Mouse (Mus musculus): ENCODE measurements at regions not wholly inside any gene's neighbourhood (a gene's known extent, or its start where the extent isn't known, plus 50 kb on each side); places are given as distances from the start of the nearest gene placed in this dataset.
A peak's percentile ranks its signal among the peaks of the same experiment; 100 is the strongest.

DNA sequence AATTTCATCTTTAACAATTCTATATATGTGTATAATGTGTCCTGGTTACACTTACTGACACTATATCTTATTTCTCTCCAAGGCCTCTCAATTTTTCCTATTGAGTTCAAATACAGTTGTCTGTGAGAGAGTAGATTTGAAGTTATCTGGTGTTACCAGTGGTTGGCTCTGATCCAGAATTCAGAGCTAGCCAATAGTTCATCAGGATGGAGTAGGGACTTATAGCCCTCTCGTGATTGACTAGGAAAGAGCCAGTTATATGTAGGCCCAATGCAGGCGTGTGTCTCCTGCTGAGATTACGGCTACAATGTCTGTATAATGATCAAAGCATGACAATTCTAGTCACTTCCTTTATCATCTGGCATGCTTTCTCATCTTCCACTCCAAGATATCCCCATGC, 1241.0 kb upstream of the Zeb2 start:
- no peak for DNase-seq

DNA sequence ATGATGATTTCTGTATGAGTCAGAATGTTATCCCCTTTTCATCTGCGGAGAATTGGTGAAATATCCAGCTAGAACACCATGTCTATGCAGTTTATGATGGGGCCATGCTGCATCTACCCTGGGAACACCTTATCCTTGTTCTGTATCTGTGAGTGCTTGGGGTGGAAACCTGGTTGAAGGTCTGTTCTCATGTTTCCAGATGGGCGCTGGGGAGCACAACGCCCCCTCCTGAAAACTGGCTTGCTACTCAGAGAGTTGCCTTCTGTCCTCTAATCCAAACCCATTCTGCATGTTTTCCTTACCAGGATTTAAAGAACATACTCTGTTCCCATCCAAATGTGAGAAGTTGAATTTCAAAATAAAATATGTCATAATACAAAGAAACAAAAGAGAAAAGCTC, 1239.5 kb upstream of the Zeb2 start:
- no peak for DNase-seq

DNA sequence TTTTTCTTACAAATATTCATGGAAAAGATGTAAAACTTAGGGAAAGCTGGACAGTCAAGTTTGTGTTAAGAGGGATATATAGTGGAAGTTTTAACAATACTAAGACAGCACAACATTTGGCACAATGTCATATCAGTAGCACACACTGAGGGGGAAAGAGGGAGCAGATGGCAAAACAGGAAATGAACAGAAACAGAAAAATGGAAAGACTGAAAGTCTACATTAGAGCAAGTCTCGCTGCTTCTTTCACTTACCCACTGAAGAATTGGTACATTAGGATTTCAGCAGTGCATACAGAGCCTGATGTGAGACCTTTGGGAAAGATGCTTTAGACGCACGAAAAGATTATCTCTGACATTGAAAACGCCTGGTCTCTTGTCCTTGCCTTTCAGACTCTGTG, 1223.5 kb upstream of the Zeb2 start:
- DNase-seq, result no peak

DNA sequence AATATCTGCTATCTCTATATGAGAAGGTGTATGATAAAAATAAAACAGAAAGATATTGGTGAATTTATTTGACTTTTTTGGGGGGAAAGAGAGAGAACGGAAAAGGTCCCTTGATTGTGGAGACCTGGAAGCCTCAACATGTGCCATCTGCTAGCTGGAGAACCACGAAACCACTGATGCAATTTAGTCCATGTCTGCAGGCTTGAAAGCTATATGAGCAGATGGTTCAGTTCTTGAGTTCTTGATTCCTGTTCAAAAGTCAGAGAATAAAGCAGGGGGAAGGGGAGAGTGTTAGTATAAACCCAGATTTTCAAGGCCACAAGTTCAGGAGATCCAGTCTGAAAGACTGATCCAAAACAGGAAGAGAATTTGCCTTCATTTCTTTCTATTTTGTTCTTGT, 1199.5 kb upstream of the Zeb2 start:
- DNase-seq, result no peak

DNA sequence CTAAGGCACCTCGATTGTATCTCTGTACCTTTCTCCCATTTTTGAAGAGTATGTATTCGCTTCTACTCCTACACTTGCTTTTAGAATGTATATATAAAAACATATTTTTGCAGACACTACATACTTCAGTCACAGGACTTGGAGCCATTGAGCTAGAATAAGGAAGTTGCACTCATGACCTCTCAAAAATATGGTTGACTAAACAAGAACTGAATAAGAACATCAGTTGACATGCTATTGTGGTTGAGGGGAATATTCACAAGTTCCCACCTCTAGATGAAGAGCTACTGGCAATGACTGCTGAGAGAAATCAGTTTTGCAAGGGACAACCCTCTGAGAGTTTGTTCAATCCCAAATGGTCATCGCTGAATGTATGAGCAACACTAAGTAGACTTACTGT, 1198.0 kb upstream of the Zeb2 start:
- no peak for DNase-seq

DNA sequence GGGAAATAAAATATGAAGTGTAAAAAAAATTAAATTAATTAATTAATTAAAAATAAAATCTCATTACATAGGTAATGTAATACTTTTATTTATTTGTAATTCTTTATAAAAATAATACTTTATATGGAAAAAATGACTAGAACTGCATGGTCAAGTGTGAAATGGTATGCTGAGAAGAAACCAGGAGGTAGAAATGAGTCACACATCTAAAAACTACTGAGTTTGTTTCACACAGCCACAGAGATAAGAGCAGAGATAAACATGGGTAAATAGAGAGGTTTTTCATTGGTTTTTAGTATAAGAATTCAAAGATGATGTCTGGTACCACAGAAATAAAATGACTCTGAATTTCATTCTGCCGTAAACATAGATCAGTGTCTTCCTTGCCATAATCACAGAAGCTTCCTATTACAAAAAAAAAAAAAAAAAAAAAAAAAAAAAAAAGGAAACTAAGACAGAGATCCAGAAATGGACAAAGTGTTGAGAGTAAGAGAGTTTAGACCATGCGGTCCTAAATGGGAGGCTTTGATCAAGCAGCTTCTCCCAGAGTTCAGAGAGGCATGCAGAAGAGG, 1190.5 kb upstream of the Zeb2 start:
- DNase-seq, result no peak

DNA sequence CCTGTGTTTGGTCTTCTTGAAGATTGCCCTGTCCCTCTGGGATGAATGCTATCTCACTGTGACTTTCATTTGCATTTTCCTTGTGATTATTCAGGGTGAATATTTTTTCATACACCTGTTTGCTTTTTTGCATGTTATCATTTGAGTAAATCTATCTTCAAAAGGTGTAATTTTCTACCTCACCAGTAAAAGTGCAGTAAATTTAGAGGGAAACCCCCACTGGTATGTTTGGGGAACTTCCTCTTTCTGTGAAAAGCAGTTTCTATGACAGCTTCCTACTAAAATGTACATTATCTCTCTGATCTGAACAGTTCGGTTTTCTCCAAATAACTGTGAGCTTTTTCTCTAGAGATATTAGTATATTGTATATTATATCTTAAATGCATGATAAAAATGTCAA, 1185.4 kb upstream of the Zeb2 start:
- DNase-seq, result no peak

DNA sequence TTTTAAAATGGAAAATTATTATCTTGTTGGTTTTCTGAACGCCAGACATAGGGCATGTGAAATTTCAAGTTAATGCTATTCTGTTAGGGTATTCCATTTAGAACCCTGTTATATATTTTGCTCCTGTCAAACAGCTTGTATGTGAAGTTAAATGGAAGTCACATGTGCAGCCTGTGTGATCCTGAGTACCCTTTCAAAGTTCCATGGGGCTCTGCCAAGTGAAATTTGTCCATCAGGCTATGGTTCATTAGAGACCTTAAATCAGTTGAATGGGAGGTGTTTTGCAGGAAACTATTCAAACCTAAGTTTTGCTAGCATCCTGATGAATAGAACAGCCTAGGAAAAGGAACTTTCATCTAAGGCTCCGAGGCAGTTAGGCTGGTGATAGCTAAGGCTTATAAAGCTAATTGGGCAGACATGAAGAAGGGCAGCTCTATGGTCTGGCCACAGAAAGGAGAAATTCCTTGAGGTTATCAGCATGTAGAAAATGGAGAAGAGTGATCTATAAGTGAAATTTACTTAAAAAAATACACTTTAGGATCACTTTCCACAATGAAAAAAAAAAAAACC, 1180.2 kb upstream of the Zeb2 start:
- DNase-seq, result peak; percentile 22 to 43

DNA sequence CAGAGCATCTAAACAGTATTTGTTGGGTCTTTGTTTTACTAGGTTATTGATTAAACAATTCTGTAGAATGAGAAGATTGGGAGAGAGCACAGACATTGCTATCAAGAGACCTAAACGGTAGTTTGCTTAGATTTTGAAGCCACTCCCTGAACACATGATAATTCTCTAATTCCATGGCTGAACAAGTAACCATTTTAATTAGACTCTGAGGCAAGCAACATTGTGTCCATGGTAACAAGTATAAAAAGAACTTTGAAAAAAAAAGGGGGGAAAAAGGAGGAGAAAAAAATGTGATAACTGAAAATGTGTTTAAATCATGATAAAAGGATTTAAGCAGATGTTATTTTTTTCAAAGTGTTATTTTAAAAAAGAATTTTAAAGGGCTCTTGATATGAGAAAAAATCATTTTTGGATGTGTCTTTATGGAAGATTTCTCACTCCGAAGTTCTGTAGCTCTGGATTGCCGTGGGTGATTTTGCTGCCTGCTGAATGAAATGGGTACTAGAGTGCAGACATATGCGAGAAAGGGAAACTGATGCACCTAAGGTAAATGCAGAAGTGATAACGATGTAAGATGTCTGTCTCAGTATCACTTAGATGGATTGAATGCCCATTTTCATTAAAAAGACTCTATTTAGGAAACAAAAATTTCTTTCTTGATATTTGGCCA, 1166.9 kb upstream of the Zeb2 start:
- no peak for DNase-seq

DNA sequence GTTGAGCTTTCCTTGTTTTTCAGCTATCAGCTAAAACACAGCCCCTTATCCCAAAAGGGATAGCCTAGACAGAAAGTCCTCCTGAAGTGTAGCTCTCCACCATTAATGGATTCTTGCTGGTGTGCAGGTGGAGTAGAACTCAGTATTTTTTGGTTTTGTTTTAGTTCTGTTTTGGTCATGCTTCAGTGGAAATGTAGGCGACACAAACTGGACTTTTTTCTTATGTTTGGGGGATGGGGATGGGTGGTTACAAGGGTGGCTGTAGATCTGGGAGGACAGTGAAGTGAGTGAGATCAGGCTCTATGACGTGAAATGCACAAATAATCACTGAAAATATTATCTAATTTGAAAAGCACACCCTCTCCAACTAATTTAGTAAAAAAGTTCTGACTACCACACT, 1163.6 kb upstream of the Zeb2 start:
- no peak for DNase-seq

DNA sequence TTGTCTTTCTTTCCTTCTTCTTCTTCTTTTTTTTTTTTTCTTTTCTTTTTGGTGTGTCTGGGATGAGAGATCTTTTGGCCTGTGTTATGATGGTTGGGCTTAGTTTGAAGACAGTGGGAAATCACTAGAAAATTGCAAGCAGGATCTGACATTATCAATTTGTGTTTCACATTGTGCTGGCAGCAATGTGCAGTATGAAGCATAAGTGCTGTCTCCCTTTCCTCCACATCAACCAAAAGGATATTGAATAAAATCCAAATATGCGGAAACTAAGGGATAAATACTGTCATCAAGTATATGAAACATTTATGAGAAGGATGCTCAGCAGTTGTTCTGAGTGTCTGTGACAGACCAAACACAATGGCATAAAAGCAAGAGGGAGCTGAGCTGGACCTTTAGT, 1144.4 kb upstream of the Zeb2 start:
- DNase-seq, result no peak

DNA sequence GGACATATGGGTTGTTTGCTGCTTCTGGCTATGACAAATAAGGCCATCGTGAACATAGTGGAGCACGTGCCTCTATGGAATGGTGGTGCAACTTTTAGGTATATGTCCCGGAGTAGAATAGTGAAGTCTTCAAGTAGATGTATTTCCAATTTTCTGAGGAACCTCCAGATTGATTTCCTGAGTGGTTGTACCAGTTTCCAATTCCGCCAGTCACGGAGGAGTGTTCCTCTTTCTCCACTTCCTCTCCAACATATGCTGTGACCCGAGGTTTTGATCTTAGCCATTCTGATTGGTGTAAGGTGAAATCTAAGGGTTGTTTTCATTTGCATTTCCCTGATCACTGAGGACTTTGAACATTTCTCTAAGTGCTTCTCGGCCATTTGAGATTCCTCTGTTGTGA, 1134.4 kb upstream of the Zeb2 start:
- DNase-seq, result no peak

DNA sequence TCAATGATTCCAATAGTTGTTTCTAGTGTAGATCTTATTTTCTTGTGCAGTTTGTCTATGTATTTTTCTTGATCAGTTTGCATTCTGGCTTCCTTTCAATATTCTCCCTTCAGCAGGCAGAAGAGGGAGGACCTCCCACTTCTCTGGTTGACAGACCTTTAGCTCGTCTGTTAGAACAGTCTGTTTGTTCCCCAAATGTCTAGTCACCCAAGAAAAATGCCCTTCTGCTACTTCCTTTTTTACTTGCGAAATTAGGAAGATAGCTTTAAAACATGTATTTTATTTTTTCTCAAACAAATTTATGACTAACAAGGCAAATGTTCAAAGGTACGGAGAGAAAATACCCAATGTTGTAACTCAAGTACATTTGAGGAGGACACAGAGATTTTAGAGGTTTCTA, 1128.5 kb upstream of the Zeb2 start:
- no peak for DNase-seq

DNA sequence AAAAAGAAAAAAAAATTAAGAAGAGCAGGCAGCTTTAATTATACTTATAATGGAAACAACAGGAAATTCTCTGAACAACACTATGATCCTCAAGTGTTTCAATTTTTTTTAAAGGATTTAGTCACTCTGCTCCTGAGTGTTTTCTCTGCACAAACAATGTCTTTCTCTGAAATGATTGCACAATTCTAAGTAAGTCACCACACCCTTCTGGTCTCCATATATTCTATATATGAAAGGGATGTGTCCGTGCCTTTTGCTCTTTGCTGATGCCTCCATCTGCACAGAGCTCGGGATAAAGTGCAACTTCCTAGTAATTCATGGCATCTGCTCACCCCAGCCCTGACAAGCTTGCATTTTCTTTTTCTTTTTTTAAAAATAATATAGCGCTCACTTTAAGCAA, 1127.5 kb upstream of the Zeb2 start:
- DNase-seq, result no peak

DNA sequence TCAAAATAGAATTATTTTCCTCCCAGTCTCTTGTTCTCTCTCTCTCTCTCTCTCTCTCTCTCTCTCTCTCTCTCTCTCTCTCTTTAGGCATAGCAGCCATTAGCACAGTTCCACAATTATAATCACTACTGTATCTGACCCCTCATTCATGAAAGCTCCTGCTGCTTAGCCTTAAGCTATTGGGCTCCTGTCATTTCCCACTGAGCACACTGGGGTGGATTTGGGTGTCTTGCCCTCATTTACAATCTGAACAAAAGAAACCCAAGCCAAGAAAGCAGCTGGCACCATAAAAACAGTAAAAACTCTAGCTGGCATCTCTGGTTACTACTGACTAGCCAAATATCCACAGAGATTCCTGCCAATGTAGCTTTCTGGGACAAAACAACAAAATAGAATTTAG, 1125.6 kb upstream of the Zeb2 start:
- no peak for DNase-seq

DNA sequence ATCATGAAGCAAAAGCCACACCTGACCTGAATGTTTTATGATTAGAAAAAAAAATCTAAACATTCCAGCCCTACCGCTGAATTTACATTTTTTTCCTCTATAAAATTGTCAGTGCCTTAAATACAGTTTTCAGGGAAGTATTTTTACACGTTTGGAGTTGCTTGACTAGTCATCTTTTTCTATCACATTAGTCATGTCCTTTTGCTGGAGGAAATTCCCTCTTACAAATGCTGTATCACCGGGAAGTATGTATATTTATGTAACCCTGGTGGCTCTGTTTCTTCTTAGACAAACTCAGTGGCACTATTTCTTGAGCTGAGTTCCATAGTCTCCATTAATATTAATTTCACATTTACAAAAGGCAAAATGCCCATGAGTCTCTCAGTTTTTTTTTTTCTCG, 1122.7 kb upstream of the Zeb2 start:
- no peak for DNase-seq

DNA sequence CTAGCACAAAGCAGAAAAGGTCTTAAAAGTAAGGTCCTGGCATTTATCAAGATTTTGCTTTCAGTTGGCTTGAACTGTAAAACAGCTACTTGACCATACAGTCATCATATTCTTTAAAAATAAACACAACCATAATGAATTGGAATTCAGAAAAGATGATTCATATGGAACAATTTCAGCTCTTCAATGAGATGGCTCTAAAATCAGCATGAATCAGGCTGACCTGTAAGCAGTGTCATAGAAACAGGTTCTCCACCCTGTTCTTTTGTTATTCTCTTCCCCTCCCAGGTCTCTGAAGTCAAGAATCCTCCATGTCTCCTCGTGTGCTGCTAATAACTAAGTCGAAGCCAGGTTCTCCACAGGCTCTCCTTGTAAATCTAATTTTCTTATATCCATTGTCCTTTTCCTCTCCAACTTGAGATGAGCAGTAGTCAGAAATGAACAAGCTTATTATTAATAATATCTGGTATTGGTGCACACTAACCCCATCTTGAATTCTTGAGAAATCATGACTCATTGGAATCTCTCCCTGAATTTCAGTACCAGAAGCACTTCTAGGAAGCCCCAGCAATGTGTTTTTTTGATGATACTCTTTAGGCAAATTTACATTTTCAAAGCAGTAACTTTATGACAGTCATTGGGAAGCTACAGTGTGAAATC, 1113.7 kb upstream of the Zeb2 start:
- DNase-seq, result no peak

DNA sequence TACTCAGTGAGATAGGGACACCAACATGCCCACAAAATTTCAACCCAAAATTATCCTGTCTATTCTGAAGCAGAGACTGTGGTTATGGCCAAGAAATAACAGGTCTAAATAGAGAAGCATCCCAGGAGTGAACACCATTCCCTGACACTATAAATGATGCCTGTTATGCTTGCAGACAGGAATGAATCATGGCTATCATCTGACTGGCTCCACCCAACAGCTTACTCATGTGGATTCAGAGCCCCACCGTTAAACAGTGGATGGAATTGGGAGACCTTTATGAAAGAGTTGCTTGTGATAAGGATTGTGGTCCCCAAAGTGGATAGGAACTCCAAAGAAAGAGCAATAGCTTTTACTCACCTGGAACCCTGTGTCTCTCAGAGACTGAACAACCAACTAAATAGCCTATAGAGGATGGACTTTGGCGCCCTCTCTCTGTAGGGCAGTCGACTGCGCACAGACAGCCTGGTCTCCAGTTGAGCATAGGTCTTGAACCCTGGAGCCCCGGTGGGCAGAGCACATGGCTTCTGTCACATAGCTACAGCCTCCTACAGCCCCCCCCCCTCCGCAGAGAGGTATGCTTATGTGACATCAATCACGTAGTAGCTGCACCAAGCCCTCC, 1101.3 kb upstream of the Zeb2 start:
- peak in 1 of 2 experiments; percentile 41 for DNase-seq

DNA sequence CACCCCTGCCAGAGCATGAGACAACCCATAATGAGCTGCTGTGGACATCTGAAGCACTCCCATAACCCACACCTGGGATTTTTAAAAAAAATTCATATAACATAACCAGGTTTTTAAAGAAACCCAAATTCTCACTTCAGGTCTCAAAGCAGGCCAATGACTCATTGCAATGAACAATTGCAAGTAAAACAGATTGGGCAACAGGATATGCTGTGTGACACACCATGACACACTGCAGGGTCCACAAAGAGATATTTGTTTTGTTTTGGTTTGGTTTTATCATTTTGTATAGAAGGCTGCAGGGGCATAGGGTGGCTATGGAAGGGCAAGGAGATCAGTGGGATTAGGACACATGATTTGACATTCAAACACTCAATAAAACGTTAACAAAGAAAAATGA, 1082.1 kb upstream of the Zeb2 start:
- DNase-seq, result no peak

DNA sequence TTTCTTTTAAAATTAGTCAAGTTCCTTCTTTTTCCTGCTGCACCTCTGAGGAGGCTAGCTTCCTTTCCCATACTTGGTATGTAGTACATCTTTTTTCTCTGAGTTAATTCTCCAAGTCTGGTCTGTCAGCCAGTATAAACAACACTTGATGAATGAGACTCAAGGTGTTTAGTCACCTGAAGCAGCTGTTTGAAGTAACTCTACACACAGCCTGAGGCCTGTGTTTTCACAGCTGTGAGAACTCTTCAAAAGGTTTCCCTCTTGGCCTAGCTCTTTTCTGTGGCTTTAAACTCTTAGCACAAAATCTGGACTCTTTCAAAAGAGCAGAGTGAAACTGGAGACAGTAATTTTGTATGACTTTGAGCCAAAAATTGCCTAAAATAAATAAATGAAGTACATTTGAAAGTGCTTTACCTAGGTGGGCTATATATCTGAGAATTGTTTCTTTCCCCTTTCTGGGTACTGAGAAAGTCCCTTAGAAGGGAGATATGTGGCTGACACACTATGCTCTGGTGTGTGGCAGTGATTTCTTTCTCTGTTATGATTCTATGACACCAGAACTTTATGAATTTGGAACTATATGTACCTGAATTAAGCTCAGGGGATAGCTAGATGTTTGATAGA, 1070.2 kb upstream of the Zeb2 start:
- no peak for DNase-seq

DNA sequence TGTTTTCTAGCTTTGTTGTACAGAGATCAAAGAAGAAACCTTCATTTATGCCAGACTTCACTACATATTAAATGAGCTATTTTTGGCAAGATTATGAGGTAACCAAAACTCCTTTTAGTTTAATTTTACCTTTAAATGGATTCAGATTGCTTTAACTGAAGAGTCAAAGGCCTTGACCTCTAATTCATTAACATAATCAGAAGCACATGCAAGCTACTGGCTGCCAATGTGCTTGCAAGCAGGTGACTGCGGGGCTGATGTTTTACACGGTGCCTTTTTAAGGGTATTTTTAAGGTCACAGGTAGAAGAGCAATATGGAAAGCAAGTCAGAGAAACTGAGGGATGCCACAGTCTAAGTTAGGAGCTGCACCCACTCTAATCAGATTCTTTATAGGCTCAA, 1066.0 kb upstream of the Zeb2 start:
- no peak for DNase-seq

DNA sequence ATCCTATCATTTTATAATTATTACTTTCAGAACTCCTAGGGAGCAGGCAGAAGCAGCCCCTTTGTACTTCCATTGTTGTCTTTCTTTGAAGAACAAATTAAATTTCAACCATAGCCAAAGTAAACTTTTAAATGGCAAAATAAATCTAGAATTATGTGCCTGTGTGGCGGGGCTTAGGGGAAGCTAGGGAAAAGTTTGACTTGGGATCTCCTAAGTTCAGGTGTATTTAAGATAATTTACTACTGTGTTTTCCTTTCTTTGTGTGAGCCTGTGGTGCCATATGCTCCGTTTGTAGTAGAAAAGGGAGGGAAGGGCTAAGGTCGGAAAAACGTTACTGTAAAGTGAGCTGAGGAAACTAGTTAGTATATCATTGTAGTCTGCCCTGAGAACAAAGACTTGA, 1062.5 kb upstream of the Zeb2 start:
- DNase-seq, result no peak

DNA sequence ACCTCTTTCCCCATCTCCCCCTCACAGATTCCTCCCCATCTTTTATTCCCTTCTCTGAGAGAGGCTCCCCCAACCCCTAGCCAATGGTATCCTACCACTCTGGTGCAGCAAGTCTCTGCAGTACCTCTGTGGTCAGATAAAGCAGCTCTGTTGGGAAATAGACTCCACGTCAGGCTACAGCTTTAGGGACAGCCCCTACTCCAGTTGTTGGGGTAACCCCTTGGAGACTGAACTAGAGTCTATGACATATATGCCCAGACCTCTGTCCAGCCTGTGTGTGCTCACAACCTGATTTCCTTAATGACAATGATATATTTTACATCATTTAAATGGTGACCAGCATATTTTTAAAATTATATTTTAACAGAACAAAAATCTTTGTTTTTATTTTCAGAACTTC, 1051.3 kb upstream of the Zeb2 start:
- DNase-seq, result no peak

DNA sequence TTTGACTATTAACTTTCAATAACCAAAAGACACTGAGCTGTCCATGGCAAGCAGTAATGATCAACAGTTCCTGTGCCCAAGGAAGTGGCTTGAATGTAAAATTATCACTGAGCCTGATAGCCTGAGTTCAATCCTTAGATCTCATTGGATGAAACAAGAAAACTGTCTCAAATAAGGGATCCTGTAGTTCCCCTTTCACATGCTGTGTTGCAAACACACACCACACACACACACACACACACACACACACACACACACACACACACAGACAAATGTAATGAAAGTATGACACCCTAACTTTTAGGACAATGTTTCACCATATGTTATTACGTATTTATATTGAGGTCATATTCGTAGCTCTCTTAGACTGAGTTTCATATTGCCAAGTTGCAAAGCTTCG, 1032.7 kb upstream of the Zeb2 start:
- DNase-seq, result no peak
